Mouse (Mus musculus) spleen, adult 18-20 months (tissue): ENCODE results near the gene Arhgap42.

Source experiments
- DNase-seq, 2 experiments: peaks; one replicate each; pipeline ENCODE4 v3.0.0; 2022; ENCODE audit warnings: mixed read lengths in 2 of 2

Gene Arhgap42

DNA sequence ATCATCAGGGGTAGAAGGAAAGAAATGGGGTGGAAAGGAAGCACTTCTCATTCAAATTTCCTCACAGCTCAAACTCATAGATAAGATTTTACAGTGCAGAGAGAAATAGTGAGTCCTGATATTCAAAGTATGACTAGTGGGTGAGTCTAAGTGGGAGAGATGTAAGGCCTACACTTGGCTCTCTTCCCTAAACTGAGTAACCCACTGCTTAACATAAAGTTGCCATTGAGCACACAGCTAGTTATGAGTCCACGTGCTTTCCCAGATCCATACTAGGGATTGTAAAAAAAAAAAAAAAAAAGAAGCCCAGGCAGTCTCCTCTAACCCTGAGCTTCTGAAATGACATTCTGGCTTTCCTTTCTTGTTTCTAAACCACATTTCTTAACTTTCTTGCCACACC, 96.8 kb downstream of the Arhgap42 start:
- no peak for DNase-seq

DNA sequence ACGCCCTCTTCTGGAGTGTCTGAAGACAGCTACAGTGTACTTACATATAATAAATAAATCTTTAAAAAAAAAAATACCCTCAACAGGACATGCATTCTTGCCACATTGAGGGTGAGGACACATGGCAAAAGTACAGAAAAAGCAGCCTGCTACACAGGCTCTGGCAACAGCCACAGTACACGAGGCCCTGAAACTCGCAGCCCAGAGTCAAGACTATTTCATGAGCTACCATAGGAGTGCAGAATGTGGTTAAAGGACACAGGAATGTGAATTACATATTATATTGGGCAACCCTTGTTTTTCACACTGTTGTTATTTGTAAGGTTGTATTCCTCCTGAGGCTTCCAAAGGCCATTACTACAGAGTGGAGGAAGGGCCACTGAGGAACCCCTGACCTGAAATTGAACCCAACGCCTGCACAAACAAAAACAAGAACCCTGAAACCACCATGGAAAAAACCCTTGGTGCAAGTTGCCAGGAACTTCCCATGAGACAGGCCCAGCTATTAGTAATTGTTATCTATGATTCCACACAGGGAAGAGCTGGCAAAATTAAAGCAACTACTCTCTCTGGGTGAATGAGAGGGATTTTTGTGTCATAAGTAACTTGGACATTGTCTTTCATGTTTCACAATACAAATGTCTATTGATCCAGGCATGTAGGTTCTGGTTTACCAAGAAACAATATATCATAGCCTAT, 109.8 kb downstream of the Arhgap42 start:
- DNase-seq = no peak

DNA sequence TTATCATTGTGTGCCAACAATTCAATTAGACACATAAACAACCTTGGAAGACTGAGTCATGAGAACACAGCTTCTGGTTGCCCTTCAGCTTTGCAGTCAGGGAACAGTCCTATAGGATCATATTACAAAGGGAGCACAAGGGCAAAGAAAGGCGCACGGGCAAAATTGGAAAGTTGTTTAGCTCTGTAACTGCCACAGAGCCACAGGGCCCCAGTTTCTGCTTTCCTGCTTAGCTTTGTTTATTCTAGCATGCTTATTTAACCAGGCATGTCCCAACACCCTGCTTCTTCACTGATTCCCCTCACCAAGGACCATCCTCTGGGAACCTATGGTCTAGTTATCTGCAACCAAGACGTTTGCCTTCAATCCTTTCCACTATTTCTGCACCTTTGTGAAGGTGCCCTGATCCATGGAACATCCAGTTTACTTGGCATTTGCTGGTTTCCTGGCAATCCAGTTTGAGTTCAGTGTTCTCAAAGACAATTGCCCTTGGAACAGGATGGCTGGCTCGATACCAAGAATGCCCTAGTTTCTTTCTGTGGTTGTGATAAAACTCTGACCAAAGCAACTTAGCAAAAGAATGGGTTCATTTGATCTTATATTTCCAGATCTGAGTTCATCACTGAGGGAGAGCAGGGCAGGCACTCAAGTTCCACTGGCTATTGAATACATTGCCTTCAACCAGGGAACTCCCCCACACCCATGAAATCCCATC, 111.7 kb downstream of the Arhgap42 start:
- DNase-seq = no peak

DNA sequence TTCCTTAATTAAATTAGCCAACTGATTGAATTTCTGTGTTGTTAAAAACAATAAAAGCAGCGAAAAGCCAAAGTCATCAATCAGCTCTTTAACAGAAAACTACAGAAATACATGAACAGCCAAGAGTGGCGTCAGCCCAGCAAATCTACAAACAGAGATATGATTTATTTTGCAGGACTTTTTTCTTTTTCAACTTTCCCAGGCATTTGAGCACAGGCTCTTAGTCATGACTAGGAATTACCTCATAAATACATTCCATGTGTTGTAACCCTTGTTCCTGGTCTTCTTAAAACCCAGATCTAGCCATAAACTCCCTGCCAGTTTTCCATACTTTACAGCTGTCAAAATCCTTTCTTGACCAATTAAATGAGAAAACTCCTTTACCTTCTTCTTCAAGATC, 114.7 kb downstream of the Arhgap42 start:
- no peak for DNase-seq

DNA sequence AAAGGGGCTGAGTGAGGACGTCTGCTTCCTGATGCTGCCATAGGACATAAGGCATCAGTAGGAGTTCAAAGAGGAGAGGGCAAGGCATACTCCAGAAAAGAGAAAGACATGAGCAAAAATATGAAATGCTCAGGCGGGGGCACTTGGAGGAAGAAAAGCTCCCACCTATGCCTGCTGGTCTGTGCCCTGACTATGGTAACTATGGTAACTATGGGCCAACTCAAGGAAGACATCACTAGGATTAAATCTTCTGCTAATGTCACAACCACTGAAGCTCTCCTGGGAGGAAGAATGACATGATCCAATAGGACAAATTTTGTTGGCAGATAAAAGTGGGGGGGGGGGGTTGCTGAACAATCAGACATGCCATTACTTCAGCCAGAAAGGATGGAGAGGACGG, 124.6 kb downstream of the Arhgap42 start:
- no peak for DNase-seq

DNA sequence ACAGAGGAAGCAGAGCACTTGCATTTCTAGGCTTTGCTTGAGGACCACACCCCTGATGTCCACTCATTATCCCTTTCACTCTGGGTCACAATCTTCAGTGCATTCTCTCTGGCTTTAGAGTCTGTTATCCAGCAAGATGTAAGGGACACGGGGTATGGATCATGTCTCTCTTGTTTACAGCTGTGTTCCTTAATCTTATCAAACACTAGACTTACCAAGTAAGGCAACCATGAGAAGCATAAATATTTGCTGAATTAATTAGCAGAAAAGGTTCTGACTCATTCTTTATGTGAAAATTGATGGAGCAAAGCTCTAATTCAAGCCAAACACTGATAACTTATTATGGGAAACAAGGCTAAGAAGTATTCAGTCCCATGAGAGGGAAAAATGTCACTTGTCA, 125.1 kb downstream of the Arhgap42 start:
- DNase-seq = no peak

DNA sequence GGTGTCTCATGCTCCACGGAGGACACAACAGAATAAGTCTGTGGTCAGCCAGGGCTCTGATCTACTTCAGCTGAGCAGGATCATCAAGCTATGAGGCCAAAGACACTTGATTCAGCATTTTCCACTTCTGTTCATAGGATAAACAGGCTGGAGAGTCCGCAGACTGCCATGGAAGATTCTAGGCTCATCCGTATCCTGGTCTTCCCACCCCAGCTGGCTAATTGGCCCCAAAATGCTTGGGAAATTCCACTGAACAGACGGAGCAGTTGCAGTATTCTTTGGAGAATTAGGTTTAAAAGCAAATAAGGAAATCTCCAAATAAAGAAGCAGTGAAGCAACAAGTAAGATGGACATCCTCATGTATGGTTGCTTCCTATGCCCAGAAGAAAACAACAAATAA, 126.0 kb downstream of the Arhgap42 start:
- no peak for DNase-seq

DNA sequence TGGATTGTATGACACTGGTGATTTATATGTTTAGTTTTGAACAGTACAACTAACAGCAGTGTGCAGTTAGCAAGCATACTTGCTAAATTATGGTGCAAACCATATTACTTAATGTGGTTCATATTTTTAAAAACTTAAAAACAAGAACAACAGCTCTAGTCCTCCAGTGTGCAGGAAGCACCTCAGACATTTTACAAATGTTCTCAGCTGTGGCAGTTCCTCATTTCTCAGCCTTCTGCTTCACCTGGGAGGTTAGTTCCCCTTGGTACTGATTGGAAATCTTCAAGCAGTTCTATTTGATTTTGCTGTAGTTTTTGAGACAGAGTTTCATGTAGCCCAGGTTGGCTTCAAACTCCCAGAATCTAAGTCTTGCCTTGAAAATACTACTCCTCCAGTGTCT, 131.2 kb downstream of the Arhgap42 start:
- no peak for DNase-seq

DNA sequence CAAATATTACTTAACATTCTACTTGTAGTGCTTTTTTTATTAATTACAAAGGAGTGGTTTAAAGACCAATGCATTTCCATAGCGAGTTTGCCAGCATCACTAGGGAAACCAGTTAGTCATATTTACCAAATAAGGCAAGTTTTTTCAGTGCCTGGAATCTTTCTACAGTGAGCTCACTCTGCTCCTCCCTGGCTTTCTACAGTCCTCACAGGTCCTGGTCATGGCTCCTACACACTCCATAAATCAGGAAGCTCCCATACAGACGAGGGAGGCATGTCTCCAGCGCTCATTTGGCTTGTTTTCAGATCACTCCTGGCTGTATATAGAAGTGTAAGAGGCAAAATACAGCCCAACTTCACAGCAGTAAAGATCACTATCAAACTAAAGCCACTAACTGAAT, 134.1 kb downstream of the Arhgap42 start:
- no peak for DNase-seq

DNA sequence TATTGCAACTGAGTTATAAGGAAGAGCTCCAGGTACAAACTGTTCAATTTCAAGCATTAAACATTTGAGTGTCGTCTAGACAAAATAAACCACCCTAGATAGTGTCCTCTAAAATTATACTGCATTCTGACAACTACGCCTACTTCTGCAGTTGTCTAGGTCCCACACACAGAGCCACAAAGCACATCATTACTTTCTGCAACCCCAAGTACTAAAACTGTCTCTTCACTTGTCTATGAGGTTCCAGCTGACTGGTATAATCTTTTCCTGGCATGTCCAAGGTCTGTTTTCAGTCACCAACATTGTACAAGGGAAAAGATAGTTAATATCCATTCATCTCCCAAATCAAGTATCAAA, 136.8 kb downstream of the Arhgap42 start:
- DNase-seq = no peak

DNA sequence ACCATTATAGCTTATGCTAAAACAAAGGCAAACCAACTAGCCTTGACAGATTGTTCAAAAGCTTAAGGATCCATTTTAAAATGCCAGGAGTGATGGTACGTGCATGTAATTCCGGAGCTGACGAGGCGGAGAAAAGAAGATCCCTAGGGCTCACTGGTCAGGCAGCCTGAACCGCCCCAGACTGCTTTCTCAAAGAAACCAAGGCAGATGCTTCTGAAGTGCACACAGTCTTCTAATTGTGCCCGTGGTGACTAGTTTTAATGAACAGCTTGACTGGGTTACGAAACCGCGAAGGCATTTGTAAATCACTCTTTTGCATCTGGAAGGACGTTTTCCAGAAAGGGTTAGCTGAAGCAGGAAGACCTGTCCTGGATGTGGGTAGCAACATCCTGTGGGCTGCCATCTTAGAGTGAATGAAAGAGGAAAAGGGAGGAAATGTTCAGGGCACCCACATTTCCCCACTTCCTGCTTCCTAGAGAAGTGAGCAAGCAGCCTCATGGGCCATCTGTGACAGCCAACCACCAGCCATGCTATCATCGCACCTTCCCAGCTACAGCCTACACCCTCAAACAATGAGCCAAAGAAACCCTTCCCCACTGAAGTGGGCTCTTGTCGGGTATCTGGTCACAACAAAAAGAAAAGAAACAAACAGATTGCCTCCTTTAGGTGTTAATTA, 137.3 kb downstream of the Arhgap42 start:
- DNase-seq = no peak

DNA sequence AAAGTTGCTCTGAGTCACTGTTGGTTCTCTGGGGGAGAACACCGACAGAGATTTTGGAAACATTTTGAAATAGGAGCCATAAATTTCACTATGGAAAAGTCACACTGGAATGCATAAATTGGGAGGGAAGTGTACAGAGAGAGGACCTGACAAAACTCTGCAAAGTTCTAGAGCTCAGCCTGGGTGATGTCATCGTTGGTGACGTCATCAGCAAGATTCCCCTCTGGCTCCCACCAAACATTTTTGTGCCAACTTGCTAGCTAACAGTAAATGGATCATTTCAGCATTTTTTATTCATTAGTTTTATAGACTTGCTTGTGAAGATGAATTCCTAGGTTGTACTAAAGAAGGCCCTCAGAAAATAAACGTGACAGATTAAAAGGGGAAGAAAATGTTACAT, 137.8 kb downstream of the Arhgap42 start:
- no peak for DNase-seq

DNA sequence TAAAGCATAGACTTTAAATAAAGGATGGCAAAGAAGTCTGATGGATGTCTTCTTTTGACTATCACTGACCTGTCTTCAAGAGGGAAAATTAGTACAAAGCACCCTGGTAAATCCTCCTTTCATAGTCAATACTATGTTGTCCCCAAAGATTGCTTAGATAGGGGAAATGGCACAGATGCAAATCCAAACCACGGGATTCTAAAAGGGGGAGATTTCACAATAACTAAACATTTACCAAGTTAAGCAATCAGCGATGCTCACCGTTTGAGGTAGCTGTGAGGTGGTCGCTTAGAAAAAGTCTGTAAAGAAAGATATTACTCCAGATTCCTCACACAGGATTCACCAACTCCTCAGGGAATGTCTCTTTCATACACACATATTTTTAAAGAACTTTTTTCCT, 141.1 kb downstream of the Arhgap42 start:
- DNase-seq = no peak

DNA sequence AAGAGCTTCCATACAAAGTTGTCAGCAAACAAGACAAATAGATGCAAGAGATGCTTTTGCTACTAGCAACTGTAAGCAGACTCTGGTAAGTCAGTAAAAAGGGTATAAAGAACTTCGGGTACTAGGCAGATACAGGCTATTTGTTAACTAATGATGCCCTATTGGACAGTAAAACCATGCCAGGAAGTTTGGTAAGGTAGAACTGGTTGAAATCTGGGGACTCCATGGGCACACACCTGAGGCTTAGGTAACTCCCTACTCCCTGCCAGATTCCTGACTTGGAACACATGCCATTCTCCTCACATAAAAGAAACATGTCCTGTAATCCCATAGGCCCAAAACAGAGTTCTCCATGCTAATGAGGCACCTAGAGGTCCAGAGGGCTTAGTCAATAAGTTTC, 142.1 kb downstream of the Arhgap42 start:
- no peak for DNase-seq

DNA sequence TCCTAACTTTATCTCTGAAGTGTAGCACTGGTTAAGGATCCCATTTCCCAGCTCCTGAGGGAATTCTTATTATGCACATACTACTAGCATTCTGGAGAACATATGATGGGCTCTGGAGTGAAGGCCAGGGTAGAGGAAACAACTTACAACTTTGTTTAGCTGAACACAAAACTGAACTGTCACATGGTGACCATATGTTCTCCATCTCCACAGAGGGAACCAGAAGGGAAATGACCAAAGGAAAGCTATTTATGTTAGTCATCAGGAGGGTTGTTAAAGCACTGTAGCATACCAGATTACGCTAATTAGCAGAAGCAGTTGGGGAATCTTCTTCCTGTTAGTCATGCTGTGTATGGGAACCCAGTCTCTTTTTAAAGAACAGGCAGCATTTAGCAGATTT, 145.8 kb downstream of the Arhgap42 start:
- no peak for DNase-seq

DNA sequence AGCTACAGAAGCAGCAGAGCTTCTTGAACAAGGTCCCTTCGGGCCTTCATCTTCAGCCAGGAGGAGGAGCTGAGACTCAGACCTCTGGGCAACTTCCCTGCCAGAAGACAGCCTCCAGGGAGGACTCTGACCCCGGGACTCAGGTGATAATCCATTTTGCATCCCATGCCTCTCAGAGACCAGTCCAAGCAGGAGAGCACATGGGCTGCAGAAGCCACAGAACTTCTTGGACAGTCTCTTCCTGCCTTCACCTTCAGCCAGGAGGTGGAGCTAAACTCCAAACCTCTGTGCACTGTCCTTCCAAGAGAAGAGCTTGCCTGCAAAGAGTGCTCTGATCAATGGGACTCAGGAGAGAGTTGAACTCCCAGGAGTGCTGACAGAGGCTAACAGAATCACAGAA, 155.5 kb downstream of the Arhgap42 start:
- no peak for DNase-seq

DNA sequence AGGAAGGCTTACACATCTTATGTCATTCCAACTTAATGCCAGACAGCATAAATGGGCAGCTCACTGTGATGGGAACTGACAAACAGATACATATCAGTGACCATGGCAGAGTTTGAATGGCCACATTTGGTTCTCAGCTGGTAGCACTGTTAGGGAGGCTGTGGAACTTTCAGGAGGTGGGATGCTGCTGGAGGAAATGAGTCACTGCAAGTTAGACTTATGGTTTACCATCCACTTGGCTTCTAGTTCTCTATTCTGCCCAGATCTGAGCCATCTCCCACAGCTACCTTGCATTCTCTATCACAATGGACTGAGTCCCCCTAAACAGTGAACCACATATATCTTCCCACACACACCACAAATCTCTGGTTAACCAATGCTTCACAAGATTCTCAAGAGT, 186.0 kb downstream of the Arhgap42 start:
- DNase-seq = no peak

DNA sequence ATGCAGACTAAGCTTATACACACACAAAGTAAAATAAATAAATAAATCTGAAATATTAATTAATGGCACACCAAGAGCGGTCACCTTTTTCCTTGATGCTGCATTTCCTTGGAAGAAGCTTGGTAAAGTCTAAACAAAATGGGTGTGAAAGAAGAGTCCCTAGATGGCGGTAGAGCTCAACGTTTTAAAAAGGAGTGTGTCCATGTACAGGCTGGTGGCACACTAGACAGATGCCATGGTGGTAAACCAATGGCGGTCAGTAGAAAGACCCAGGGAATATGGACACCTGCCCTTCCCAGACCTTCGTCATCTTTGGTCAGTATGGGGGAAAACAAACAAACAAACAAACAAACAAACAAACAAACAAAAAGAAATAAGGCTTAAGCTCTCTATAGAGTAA, 187.7 kb downstream of the Arhgap42 start:
- DNase-seq = no peak

DNA sequence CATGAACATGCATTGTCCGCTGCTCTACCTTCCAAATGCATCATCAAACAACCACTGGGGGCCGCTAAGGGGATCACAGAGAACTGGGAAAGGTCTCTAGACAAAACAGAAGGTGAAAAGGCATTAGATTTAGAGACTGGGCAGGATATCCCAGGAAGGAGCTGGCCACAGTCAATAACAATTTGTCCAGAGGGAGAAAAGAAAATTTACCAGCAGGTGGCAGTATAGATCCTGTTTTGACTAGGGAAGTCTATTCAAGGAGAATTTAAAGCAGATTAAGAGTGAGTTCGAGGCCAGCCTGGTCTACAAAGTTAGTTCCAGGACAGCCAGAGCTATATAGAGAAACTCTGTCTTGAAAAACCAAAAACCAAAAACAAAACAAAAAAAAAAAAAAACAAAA, 189.7 kb downstream of the Arhgap42 start:
- DNase-seq = no peak

DNA sequence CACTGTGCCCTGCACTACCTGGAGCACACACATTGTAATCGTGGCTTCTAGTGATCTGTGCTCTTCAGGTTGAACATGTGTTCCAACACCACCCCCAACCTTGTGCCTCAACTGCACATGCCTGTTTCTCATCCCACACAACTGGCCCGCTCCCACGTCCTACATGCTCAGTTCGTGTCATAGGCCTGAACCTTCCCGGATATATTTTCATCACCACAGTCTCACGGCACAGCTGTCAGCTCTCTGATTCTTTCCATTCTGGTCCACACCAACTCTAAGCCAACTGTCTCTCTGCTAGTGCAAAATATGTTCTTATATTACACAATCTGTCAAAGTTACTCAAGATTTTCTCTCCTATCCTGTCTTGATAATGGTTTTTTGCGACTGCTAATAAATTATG, 197.9 kb downstream of the Arhgap42 start:
- no peak for DNase-seq

DNA sequence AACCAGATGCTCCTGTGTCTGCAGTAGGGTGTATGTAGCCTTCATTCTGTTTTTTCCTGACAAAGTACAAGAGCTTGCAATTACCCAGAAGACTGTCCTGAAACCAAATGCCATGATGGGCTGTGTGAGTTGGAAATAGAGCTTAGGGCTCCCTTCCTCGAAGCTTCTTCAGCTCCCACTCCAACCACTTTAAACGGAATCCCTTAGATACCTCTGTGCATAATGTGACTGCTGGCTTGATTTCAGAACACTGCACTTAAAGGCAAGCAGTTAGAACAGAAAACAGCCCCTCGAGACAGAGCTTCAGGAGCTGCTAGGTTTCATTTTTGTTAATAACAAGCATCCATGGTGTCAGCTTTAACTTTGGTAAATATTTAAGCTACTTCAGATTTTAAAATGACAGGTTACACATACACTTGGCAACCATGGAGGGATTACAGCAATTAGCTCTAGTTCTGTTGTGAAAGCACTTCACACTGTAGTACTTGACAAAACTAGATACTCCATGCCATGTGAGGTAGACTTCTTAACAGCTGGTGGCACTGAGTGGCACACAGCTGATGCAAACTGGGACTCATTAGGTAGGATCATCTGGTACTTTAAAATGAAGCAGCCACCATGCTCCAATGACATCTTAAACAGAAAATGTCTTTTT, 201.8 kb downstream of the Arhgap42 start:
- no peak for DNase-seq

DNA sequence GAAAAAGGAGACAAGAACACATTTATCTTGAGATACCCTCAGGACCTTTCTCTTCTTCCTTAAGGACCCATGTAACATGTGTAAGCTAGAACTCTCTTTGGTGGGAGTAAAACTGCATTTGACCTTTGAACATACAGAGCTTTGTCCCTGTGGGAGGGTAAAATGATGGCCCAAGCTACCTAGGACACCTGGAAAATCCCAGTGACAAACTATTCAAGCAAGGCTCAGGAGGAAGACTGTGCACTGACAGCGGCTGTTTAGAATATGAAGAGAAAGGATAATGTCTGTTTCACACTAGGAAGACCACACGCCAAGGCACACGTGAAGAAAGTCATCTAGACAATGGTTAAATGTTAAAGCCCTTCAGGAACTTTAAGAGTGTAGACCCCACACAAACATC, 211.0 kb downstream of the Arhgap42 start:
- no peak for DNase-seq

DNA sequence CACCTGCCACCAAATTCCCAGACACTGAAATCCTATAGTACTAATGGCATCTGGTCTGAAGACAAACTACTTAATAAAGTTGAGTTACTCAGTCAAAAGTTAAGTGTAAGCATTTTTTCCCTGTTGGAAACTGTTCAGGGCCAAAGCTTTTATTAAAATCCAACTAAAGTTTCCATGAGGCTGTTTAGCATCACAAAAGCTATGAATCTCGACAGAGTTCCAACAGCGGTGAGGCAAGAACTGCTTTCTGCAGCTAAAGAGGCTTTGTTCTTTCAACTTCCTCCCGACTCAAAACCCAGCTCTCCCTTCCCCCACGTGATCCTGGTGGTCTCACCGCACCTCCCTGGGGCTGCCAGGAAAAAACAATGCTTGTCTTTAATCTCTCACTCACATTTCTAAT, 211.5 kb downstream of the Arhgap42 start:
- no peak for DNase-seq

DNA sequence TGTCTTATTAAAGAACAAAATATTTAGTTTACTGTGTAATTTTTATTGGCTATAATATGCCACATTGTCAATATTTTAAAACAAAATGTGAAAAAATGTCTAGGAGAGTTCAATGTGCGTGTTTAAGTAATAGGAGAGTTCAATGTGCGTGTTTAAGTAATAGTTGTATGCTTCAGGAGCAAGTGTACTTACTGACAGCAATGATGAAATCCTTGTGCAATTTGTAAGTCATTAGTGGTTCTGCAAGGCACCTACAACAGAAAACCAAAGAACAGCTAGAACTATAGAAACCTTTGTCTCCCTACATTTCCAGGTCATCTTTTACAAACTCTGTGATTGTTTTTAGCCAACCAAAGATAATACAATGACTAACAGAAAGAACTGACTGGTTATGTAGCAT, 223.8 kb downstream of the Arhgap42 start:
- DNase-seq = no peak
